Mouse (Mus musculus) naive thymus-derived CD4-positive, alpha-beta T cell, adult 2 months (primary cell): Measurements from ENCODE around the gene Slc28a2.
"Not testable (repeated sequence)": the region's sequence is repeated elsewhere in the genome, so short reads cannot be mapped to it uniquely, and the experiment has no call there.

ENCODE experiments used
- DNase-seq: peaks from one replicate; pipeline ENCODE4 v3.0.0-alpha.2; 2011; ENCODE audit warnings: low read depth

Gene Slc28a2

DNA sequence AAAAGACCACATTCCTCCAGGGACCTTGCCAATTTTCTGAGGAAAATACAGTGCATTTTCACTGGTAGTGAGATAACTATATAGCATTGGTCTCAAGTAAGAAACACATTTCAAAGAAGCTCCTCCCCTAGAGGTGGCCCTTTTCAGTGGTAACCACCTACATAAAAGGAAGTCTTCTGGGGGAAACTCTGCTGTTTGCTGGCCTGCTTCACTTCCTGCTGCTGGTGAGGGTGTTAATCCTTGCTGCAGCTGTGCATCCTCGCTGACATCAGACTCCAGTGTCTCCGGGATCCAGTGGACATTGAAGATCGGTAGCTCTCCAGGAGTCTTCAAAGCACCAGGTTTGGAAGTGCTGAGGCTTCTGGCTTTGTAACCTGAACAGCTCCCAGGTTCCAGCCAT, at the start of gene Slc28a2:
Gene Slc28a2, plus strand, starts transcription at position 278 of the 400 bp plus-strand sequence.
- DNase-seq: peak; percentile 45

- DNase-seq: peak; percentile 98
Observed at GRCm38 (mm10) chr2:122377215-122377674, 49.0 kb upstream of the Slc28a2 start.

- peak; percentile 87 for DNase-seq
Observed at GRCm38 (mm10) chr2:122377751-122378246, 48.5 kb upstream of the Slc28a2 start.

- DNase-seq: peak; percentile 35
Observed at GRCm38 (mm10) chr2:122378421-122379291, 47.6 kb upstream of the Slc28a2 start.

- peak; percentile 9 for DNase-seq
Observed at GRCm38 (mm10) chr2:122379292-122379650, 47.0 kb upstream of the Slc28a2 start.

DNA sequence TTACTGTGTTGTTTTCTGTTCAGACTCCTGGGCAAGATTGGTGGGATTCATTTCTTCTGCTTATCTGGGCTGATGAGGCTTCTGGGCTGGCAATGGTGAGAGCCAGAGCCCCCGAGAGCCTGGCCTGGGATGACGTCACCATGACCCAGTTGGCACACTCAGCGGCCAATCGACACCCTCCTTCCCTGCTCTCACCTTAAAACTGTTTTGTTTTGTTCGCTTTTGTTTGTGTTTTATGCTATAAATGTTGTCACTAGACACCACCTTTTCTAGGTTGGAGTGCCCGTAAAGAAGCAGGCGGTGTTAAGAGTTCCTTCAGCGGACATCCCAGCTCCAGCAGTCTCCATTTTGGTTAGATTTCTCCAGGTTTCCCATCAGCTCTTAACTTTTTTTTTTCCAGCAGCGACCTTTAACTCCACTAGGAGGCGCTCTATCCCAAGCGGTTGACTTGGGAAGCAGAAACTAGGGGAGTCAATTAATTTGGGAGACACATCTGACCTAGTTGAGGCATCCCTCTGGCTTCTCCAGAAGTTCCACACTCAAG, 45.4 kb upstream of the Slc28a2 start:
- DNase-seq: peak; percentile 82

DNA sequence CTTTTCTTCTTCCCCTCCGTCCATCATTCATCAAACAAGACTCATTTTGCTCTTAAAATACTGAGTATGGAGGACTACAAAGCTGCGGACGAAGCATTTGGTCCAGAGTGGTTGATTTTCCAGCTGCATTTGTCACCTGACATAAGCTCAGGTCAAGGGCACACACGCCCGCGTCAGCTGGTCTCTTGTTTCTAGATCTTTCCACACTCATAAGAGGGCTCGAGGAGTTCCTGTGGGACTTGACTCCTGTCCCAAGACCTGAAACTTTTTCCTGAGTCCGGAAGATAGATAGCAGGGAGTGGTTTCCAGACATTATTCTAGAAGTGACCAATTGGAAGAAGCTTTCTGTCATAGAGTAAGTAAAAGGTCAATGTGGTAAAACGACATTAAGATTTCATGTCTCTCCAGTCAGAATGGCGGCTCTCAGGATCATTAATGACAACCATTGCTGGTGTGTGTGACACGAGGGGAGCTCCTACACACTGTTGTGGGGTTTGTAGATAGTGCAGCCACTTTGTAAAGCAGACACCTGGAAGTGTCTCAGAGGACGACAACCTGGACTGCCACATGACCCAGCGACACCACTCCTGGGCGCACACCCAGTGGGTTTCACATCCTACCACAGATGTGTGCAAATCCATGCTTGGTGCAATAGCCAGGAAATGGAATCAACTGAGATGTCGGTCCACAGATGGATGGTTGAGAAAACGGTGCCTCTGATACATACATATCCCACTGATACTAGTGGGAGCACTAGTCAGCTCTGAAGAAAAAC, 44.8 kb upstream of the Slc28a2 start:
- DNase-seq: no peak

GRCm38 (mm10) chr2:122382121-122382520, 44.2 kb upstream of the Slc28a2 start:
- DNase-seq: no peak

GRCm38 (mm10) chr2:122385095-122385494, 41.2 kb upstream of the Slc28a2 start:
- DNase-seq: peak; percentile 53

DNA sequence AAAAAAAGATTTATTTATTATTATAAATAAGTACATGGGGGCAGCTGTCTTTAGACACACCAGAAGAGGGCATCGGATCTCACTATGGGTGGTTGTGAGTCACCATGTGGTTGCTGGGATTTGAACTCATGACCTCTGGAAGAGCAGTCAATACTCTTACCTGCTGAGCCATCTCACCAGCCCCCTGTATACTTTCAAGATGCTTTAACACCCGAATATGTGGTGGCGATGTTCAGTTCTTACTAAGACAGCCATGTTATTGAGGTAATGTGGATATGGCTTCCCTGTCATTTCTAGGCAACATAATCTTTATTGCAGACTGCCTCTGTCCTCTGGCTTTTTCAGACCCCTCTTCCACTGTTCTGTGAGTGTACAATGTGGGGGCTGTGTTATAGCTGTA, 39.1 kb upstream of the Slc28a2 start:
- not testable (repeated sequence) for DNase-seq

DNA sequence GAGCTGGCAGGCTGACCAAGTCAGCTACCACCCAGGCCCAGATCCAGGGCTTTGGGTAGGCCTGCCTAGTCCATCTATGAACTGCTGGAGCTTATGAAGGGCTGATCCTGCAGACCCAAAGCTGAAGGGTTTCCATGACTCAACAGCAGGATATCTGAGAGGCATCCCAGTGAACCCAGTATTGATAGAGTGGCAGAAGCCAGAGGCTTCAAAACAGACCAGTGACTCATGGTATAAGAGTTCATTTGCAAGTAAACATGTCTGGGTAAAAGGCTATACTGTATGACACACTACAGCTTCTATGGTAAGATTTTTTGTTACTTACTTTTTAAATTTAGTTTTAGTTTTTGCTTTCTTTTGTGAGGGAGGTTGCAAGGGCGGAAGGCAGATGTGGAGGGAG, 30.1 kb upstream of the Slc28a2 start:
- no peak for DNase-seq

GRCm38 (mm10) chr2:122407607-122408006, 18.7 kb upstream of the Slc28a2 start:
- no peak for DNase-seq

DNA sequence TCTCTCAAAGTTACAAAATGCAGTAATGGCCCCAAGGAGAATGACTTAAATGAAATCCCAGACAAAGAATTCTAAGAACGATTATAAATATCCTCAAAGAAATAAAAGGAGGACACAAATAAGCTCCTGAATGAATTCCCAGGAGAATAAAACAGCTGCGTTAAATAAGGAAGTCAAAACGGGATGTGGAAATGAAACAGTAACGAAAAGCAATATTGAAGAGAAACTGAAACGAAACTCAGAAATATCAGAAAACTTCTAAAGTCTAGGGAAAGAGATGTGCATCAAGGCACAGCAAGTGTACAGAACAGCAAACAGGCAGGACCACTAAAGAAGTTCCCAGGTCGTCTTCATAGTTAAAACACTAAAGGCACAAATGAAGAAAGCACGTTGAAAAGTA, 17.3 kb upstream of the Slc28a2 start:
- no peak for DNase-seq

- DNase-seq: not testable (repeated sequence)
Observed at GRCm38 (mm10) chr2:122426645-122427044, 368 bp downstream of the Slc28a2 start.

DNA sequence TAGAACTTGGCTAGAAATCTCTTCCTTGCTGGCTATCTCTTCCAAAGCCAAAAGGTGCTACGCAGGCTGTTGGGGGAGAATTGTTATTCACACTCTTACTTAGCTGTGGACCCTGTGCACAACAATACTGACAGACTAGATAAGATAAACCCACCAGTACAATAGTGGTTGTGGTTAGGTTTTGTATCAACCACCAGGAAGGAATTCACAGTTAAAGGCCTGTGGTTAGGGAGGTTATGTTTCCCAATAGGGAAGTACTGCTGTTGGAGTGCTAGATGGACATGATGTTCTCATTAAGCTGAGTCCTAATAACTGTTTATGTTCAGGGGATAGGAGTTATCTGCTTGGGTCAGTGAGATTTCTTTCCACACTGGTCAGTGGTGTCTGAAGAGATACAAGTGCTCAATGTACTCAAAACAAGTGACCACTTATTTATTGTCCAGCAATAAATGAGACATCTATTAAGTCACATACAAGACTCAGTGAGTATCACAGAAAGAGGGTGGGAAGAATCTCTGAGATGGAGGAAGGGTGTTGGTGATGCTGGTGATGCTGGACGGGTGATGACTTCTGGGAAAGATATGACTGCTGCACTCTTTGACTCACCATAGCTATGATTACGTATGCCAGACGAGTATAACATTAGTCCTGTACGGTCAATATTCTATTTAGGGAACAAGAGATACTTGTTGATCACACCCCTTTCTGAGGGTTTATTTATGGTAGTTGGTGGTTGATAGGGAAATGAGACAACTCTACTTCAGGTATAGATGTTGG, 12.6 kb downstream of the Slc28a2 start:
- not testable (repeated sequence) for DNase-seq

- DNase-seq: not testable (repeated sequence)
Observed at GRCm38 (mm10) chr2:122440521-122440920, 14.2 kb downstream of the Slc28a2 start.

GRCm38 (mm10) chr2:122441000-122441933, 15.0 kb downstream of the Slc28a2 start:
- no peak for DNase-seq

- DNase-seq: no peak
Observed at GRCm38 (mm10) chr2:122450351-122450750, 24.1 kb downstream of the Slc28a2 start.

- no peak for DNase-seq
Observed at GRCm38 (mm10) chr2:122452426-122452825, 26.1 kb downstream of the Slc28a2 start.

DNA sequence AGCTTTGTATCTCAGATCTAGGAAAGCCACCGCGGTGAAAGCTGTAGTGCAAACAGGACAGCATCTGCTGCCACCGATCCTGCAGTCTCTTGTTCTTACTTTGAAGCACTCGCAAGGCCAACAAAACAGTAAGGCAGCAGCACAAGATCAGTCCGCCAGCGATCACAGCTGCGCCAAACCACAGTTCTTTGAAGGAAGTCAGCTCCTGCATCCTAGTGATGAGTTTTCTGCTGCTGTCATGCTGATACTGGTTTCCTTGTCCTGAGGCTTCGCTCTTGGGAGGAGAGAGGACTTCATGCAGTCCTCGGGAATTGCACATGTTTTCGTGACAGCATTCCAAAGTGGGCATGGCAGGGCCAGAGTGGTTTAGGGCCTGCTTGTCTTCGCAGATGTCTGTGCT, 40.6 kb downstream of the Slc28a2 start:
- peak; percentile 79 for DNase-seq
